Mouse (Mus musculus) forelimb bud, embryonic 11.5 days (tissue): ENCODE data around the gene Cdc42ep5.

Source experiments
- DNase-seq: peaks from one replicate; pipeline ENCODE4 v3.0.0-alpha.2; 2012; ENCODE audit warnings: low read depth, low spot score

The Cdc42ep5 gene

DNA sequence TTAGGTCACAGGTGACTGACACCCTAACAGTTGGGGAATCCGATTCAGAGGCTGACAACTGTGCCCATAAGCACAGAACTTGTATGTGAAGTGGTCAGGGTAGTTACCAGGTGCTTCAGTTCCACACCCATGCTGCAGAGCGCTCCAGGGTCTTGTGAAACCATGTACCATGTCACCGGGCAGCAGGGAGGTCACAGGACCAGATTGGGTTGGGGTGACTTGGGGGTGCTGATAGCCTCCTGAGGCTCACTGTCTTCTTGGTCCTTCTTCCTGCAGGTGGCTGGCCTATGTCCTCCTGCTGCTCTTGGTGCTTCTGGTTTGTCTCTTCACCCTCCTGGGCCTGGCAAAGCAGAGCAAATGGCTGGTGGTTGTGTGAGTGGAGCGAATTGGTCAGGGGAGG lies 36.8 kb downstream of the Cdc42ep5 start:
- no peak for DNase-seq

DNA sequence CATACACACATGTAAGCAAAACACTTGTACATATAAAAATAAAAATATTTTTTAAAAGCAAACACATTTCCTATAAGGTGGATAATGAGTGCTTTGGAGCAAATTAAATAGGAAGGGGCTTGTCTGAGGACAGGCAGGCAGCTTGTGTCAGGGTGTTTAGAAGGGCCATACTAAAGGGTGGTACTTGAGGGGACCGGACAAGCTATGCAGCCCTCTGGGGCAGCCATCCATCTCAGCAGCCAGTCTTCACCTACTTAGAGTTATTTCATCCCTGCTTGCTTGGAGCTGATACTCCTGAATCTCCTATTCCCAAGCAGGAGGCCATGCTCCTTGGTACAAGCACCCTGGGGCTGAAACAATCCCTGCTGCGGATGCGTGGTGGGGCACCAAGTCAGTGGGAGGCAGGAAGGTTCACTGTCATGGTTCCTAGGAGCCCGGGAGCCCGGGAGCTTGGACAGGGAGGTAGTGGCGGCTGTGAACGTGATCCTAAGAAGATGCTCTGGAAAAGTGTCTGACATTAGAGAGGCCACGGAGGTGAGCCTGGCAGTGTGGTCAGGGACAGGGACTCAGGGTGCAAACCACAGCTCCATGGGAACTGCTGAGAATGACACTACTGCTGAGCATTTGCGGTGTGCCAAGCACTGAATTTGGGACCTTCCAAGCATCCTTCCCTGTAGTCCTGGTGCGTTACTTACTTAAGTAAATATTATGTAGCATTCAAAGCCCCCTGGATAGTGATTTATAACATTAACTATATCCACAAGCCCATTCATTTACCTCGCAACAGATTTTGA lies 37.5 kb downstream of the Cdc42ep5 start:
- no peak for DNase-seq

DNA sequence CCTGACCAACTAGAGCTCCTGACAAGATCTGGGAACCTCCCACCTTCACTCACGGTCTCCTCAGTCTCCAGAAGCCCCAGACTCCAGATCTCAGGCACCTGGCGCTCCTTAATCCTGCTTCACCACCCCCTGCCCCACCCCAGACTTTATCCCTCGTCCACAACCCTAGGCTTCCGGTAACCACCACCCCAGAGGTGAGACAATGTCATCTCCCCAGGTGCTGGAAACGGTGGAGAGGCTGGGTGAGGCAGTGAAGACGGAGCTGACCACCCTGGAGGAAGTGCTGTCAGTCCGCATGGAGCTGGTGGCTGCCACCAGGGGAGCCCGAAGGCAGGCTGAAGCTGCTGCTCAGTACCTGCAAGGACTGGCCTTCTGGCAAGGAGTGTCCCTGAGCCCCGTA lies 39.4 kb downstream of the Cdc42ep5 start:
- DNase-seq: no peak

DNA sequence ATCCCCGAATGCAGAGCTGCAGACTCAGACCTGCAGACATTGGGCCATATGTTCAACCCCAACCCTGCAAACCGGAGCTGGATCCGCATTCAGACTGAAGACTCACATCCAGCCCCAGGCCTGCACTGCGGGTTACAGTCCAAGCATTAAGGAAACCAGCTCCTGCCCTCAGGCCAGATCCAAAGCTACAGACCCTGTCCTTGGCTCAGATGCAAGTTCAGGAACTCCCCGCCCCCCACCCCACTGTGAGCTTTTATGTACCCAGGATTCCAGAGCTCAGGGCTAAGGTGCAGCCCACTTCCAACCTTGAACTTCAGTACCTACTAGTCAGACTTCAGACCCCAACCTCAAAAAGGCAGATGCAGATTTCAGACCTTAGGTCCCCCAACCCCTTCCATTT lies 39.8 kb downstream of the Cdc42ep5 start:
- no peak for DNase-seq

DNA sequence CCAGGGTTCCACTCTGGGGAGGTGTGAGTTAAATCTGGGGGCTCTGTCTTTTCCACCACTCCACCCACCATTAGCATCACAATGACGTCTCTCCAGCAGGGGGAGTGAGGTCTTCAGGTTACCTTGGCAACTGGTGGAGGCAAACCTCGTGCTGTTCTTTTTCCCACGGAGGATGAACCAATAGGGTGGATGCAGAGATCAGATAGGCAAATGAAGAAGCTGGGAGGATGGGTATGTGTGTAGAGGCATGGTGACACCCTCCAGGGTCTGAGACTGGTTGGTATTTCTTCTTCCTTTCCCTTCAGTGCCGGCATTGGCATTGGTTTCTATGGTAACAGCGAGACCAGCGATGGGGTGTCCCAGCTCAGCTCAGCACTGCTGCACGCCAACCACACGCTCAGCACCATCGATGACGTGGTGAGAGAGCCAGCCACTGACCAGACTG lies 40.3 kb downstream of the Cdc42ep5 start:
- peak; percentile 31 for DNase-seq

DNA sequence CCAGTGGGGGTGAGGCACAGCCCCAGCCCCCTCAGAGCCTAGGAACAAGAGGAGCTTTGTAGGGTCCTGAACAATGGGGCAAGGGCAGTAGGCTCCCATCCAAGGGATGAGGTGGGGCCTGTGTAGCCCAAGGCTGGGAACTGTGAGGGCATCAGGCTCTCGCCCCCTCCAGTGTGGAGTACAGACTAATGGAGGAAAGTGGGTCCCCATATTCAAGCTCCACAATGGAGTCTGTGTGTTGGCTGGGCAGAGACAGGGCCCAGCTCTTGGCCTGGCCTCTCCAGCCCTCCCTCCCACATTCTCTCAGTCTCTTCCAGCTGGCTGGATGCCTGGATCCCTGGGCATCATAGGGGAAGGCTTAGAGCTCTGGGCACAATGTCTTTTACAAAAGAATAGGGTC lies 40.9 kb downstream of the Cdc42ep5 start:
- no peak for DNase-seq

DNA sequence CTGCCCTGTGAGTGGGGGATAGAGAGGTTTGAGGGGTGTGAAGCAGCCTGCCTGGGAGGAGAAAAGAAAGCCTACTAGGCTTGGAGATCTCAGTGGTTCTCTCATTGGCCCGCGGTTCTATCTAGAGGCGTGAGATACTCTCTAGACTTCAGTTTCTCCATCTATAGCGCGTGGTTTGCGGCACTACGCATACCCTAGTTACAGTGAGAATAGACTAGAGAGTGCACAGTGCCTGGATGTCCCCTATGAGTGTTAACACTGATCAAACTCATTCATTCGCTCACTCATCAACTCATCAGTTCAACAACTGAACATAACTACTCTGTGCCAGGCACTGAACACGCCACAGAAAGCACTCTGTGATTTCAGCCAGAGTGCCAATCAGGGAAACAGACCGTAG lies 41.9 kb downstream of the Cdc42ep5 start:
- DNase-seq: no peak

DNA sequence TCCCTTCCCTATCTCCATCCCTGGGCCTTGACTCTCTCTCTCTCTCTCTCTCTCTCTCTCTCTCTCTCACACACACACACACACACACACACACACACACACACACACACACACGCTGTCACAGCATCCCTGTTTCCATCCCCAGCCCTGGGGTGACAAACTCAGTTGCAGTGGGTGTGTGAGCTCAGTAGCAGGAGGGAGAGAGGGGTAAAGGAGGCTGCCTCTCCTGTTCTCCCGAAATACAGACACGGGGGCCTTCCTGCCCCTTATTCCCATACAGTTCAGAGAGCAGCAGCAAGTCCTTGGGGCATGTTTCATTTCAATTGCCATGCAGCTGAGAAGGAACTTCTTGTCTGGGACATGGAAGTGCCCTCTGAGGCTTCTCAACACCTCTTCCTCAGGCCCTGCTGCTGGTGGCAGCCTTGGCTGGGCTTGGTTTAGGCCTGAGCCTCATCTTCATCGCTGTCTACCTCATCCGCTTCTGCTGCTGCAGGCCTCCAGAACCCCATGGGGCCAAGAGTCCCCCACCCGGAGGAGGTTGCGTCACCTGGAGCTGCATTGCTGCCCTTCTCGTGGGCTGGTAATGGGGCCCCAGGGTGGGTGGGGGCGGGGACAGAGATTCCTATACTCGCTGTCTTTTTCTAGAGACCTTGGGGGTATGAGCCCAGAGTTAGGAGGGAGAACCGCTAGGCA lies 42.4 kb downstream of the Cdc42ep5 start:
- DNase-seq: no peak

DNA sequence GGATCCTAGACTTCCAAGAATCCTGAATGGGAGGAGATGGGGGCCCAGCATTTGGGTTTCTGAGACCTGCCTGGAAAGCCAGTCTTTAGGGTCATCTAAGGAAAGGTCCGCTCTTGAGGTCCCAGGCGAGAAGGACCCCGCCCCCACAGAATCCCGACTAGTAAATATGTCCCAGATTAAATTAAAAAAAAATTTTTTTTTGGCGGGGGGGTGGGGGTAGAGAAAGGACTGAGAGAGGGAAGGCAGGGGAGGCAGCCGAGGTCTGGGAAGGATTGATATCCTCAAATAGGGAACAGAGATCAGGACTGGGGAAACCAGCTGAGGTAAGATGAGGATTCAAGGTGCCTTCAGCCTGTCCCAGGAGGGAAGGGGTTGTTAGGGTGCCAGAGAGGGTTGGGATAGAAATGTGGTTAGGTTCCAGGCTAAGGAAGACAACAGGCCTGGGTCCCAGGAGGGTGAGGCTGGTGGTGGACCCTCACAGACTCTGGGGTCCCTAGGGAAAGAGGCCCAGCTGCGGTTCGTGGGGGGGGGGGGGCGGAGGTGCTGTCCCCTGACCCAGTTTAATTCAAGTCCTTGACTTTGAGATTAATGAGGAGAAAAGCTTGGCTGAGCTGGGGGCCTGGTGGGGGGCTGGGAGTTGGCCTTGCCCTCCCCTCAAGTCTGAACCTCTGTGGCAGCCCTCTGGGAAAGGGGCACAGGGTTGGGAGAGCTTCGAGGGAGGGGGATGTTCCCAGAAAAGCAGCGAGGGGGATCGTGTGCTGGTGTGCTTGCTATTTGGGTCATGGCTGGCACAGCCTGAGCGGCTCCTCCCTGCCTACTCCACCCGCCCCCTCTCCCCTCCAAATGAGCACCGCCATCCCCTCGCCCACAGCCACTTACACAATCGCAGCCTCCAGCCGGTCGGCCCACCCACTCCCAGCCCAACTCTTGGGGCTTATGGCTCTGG lies 44.4 kb downstream of the Cdc42ep5 start:
- no peak for DNase-seq

DNA sequence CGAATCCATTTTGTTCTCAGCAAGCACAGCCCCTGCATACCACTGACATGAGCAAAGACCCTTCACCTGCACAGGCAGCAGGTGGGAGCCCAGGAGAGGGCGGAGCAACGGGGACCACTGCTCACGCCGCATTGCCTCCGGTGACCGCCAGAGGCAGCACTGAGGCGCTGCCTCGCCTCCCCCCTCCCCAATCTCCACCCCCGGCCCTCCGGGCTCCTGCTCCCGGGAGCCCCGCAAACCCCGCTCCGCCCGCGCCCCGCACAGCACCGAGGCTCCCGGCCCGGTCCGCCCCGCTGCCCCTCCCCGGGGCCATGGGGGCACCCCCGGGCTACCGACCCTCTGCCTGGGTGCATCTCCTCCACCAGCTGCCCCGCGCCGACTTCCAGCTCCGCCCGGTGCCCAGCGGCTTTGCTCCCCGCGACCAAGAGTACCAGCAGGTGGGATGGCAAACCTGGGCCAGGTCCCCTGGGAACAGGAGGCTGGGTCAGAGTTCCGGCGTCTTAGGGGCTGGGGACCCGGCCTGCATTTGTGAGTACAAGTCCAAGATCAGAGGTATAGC lies 45.2 kb downstream of the Cdc42ep5 start, which contains the start of gene Ttyh1:
Ttyh1 (plus strand) TSS at position 65 of the 559 bp plus-strand sequence.
- peak; percentile 41 for DNase-seq

DNA sequence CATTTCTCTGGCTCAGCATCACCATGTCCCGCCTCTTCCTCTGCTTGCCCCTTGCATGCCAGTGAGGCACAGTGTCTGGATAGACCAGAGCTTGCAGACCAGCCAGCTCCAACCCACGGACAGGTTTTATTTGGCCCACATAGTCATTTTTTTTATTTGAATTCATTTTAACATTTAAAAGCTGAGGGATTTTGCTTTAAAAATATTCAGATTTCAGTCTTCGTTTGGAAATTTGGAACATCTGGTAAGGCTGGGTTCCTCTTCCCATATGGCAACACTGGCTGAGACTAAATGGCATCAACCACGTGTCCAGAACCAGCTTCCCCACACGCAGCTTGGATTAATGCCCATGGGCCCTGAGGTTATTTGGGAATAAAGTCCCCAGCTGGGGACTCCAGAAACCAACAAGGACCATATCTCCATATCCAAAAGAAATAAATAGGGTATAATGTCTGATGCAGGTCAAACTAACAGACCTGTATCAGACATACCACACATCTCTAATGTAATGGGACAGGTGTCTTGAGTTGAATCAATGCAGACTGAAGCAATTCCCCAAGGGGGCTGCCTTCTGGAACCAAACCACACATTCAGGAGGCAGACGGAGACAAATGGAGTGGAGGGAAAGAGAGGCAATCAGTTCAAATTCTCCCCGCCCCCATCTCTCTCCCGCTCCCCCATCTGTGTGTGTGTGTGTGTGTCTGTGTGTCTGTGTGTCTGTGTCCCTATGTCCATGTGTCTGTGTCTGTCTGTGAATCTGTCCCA lies 47.4 kb downstream of the Cdc42ep5 start:
- no peak for DNase-seq

DNA sequence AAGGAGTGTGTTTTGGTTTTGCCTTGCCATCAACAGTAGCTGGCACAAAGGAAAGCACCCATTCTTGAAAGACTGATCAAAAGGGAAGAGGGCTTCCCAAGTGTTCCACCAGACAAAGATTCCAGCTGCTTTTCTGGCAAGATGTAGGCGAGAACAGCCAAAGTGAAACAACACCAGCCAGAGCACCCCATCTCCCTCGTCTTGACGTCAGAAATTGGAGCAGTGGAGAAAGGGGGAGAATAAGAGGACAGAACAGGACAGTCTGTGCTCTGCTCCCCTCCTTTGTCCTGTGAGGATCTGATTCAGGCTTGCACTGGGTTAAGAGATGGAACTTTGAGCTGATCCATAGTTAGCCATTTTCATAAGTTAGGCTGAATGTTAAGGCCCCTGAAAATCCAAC lies 52.9 kb downstream of the Cdc42ep5 start:
- no peak for DNase-seq

DNA sequence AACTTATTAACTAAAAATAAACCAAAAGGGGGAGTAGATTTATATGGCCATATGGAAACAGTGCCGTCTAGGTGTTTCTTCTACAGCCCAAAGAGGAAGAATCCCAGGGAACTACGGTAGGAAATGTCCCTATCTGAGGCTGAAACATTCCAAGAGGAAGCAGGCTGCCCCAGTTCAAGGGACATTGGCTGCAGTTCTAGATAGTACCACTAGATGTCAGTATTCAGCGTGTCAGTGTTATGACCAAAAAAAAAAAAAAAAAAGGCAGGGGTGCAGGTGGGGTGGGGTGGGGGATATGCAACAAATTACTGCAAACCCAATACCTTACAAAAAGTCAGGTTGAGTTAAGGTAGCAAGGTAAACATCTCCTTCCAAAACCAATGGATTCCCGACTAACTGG lies 61.2 kb downstream of the Cdc42ep5 start:
- DNase-seq: peak; percentile 51
